Mouse (Mus musculus) limb, embryonic 13.5 days (tissue): Measurements from ENCODE around the gene Acacb. TPM values are rescaled to one million over a fixed set of nuclear protein-coding genes. Genes with fewer than 3 reads are reported as not detected.

Source experiments
- ATAC-seq: fragments of 200-750 bp; cut with Nextera tagmentation; 2 replicates; pipeline ENCODE4 v1.8.0; 2017; ENCODE audit warnings: low read depth, moderate number of reproducible peaks, moderate TSS enrichment; ENCODE audit not compliant: low FRiP score
- H3K27ac ChIP-seq: fragments of 300-500 bp; sonication (generic); 2 replicates; pipeline ENCODE4 v1.5.1; 2015; ENCODE audit warnings: inconsistent platforms, mild to moderate bottlenecking, moderate library complexity
- H3K27me3 ChIP-seq: fragments of 300-500 bp; sonication (generic); 2 replicates; pipeline ENCODE4 v1.6.1; 2015; ENCODE audit warnings: mild to moderate bottlenecking, inconsistent platforms
- H3K36me3 ChIP-seq: fragments of 300-500 bp; sonication (generic); 2 replicates; pipeline ENCODE4 v1.6.1; 2015; ENCODE audit warnings: inconsistent platforms, mild to moderate bottlenecking, moderate library complexity
- H3K4me1 ChIP-seq: fragments of 300-500 bp; sonication (generic); 2 replicates; pipeline ENCODE4 v1.6.1; 2015; ENCODE audit warnings: inconsistent platforms
- H3K4me2 ChIP-seq: fragments of 300-500 bp; sonication (generic); replicated peaks from 2 replicates; pipeline ENCODE4 v1.6.1; 2015; ENCODE audit warnings: inconsistent platforms, mild to moderate bottlenecking, moderate library complexity
- H3K4me3 ChIP-seq: fragments of 300-500 bp; sonication (generic); 2 replicates; pipeline ENCODE4 v1.5.1; 2015; ENCODE audit warnings: moderate library complexity, mild to moderate bottlenecking, inconsistent platforms
- H3K9ac ChIP-seq: fragments of 300-500 bp; sonication (generic); 2 replicates; pipeline ENCODE4 v1.6.1; 2015; ENCODE audit warnings: mild to moderate bottlenecking, inconsistent platforms
- H3K9me3 ChIP-seq: fragments of 300-500 bp; sonication (generic); 2 replicates; pipeline ENCODE4 v1.6.1; 2016; ENCODE audit warnings: inconsistent platforms
- WGBS: fragments of 180-500 bp; shearing (Covaris S2); methylation state at CpG from one replicate; pipeline ENCODE4 v1.1.7; 2015; 5-methylcytosine and 5-hydroxymethylcytosine counted together
- polyA plus RNA-seq: library from polyadenylated mRNA; unstranded; fragments of >200 nt; fragmentation: Nextera tagmentation; extraction: Ambion mirVana; gene quantifications from 2 replicates; pipeline ENCODE4 v1.2.1, GENCODE M21; 2015

The Acacb gene
- polyA plus RNA-seq, 1 experiment from 2014 or later, result 4.3 TPM

DNA sequence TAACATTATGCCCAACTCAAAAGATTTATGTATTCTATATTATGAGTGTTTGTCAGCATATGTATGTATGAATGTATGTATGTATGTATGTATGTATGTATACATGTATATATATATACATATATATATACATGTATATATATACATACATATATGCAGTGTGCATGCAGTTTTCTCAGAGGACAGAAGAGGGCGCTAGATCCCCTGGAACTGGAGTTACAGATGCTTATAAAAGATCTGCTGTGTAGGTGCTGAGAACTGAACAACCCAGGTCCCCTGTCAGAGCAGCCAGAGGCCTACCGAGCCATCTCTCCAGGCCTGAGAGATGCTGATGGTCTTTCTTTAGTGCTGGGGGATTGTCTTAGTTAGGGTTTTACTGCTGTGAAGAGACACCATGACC lies 40.8 kb downstream of the Acacb start:
- Histone ChIP-seq H3K27me3 (no peaks in the 10 kb centered on the region), H3K36me3 (no peaks in the 10 kb centered on the region), H3K9me3 (no peaks in the 10 kb centered on the region), H3K27ac (no peak overlapping the region), H3K4me1 (no peaks in the 10 kb centered on the region), H3K4me2 (no peak overlapping the region), H3K4me3 (no peak overlapping the region), H3K9ac (no peak overlapping the region)
- WGBS, result 62% methylated on average over 2 of the region's 2 CpGs
- ATAC-seq, result no peak

DNA sequence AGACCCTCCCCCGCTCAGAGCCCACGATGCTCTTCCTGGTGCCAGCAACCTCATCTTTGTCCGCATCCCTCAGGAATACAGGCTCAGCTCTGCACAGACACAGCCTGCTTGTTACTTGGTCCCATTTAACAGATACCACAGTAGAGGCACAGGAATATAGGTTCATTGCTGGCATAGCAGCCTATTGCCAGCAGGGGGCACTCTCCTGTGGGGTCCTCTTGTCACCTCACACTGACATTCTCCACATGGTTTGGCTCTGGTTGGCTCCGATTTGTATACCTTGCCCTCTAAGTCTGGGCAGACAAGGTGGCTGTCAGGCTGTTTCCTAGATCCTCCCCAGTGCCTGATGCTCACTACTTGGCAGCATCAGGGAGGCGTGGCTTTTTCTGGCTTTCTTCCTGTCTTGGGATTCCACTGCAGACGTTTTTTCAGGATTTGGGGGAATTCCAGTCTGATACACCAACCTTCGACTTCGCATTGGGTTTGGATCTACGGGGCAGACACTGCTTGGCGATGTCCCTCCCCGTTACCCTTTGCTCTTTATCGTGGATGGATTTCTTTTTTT lies 42.6 kb downstream of the Acacb start:
- H3K4me1 ChIP-seq, result no peaks in the 10 kb centered on the region
- H3K27ac ChIP-seq, result no peak overlapping the region
- no peaks in the 10 kb centered on the region for H3K27me3 ChIP-seq
- H3K4me3 ChIP-seq, result no peak overlapping the region
- no peak overlapping the region for H3K9ac ChIP-seq
- H3K36me3 ChIP-seq, result no peaks in the 10 kb centered on the region
- H3K9me3 ChIP-seq, result no peaks in the 10 kb centered on the region
- H3K4me2 ChIP-seq, result no peak overlapping the region
- 78% methylated on average over 12 of the region's 12 CpGs for WGBS
- ATAC-seq, result no peak

DNA sequence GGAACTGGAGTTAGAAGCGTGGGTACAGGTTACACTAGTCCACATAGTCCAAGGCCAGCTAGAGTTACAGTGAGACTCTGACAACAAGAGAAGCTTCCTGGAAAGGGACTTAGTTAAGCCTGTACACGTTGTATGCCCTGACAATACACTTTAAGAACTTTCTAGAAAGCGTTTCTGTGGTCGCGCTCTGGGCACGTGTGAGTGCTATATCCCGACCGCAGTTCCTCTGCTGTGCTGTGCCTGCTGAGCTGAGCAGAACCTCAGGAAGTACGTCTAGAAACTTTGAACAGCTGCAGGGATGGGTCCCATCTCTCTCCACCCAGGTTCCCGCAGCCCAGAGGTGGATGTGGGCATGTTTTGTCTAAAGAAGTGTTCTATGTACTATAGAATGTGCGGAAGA lies 47.8 kb downstream of the Acacb start:
- H3K27ac ChIP-seq, result no peak overlapping the region
- H3K4me3 ChIP-seq, result no peak overlapping the region
- ATAC-seq, result no peak
- H3K4me1 ChIP-seq, result peaks cover 6% of the 10 kb centered on the region
- no peak overlapping the region for H3K9ac ChIP-seq
- 87% methylated on average over 11 of the region's 11 CpGs for WGBS
- no peaks in the 10 kb centered on the region for H3K9me3 ChIP-seq
- H3K36me3 ChIP-seq, result no peaks in the 10 kb centered on the region
- no peak overlapping the region for H3K4me2 ChIP-seq
- H3K27me3 ChIP-seq, result no peaks in the 10 kb centered on the region

DNA sequence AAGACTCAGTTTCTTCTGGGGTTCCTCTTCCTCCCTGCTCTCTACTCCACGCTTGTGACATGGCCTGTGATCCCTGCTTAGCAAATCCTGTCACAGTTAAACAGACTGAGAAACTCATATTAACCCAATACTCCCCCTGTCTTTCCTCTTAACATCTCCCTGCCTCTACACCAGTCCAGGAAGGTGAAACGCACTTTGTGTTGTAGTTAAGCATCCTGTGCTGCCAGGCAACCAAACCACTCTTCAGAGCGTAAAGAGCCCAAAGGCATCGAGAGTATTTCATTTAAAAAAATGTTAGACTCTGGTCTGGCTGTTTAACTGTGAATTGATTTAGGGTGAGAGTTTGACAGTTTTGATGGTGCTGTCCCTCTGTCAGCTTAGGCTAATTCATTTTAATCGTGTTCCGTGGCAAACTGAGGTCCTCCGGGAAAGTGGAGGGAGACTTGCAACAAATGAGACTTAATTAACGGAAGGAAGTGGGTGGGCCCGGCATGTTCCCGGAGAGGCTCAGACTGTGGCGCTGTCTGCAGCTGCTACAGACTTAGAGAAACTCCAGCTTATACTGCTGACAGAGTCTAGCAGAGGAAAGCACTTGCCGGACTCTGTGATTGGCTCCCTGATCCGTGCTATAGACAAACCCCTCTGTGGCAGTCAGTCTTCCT lies 52.9 kb downstream of the Acacb start:
- Histone ChIP-seq H3K4me2 (peak overlapping the region; percentile 51), H3K36me3 (no peaks in the 10 kb centered on the region), H3K27me3 (no peaks in the 10 kb centered on the region), H3K9me3 (no peaks in the 10 kb centered on the region), H3K4me1 (peaks cover 14% of the 10 kb centered on the region), H3K27ac (no peak overlapping the region), H3K4me3 (0 out of 2 replicates have a peak overlapping the region, but pooled peaks have one; percentile 4), H3K9ac (no peak overlapping the region)
- ATAC-seq, result peak; percentile 48; the same call in 1 of the 2 replicates
- 6% methylated on average over 13 of the region's 13 CpGs for WGBS

DNA sequence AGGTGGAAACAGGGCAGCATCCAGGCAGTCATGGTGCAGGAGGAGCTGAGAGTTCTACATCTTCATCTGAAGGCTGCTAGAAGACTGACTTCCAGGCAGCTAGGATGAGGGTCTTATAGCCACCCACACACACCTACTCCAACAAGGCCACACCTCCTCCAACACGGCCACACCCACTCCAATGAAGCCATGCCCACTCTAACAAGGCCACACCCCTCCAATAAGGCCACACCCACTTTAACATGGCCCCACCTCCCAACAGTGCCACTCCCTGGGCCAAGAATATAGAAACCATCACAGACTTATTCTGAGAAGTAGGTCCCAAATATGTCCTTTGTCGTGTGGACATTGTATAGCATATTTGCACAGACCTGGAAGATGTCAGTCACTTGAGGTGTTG lies 59.8 kb downstream of the Acacb start:
- no peak for ATAC-seq
- Histone ChIP-seq H3K9me3 (no peaks in the 10 kb centered on the region), H3K27ac (no peak overlapping the region), H3K36me3 (no peaks in the 10 kb centered on the region; the same call in 1 of the 2 replicates), H3K4me1 (no peaks in the 10 kb centered on the region), H3K9ac (no peak overlapping the region), H3K4me3 (no peak overlapping the region), H3K4me2 (no peak overlapping the region), H3K27me3 (no peaks in the 10 kb centered on the region)
- 82% methylated on average over 2 of the region's 2 CpGs for WGBS

DNA sequence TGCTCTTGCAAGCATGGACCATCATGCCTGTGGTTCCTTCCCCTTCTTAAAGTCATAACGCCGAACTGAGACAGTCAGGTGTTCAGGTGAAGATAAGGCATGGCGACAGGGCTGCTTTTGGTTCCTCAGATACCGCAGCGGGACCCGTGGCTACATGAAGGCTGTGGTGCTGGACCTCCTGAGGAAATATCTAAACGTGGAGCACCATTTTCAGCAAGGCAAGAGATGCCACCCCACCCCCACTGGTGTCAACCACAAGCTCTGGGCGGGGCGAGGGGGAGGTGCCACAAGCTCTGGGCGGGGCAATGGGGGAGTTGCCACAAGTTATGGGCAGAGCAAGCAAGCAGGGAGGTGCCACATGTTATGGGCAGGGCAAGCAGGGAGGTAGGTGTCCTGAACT lies 66.8 kb downstream of the Acacb start:
- Histone ChIP-seq H3K9me3 (no peaks in the 10 kb centered on the region), H3K4me3 (no peak overlapping the region), H3K9ac (no peak overlapping the region), H3K27ac (no peak overlapping the region), H3K27me3 (no peaks in the 10 kb centered on the region), H3K4me2 (no peak overlapping the region), H3K4me1 (no peaks in the 10 kb centered on the region), H3K36me3 (no peaks in the 10 kb centered on the region; the same call in 1 of the 2 replicates)
- WGBS, result 77% methylated on average over 10 of the region's 10 CpGs
- ATAC-seq, result no peak

DNA sequence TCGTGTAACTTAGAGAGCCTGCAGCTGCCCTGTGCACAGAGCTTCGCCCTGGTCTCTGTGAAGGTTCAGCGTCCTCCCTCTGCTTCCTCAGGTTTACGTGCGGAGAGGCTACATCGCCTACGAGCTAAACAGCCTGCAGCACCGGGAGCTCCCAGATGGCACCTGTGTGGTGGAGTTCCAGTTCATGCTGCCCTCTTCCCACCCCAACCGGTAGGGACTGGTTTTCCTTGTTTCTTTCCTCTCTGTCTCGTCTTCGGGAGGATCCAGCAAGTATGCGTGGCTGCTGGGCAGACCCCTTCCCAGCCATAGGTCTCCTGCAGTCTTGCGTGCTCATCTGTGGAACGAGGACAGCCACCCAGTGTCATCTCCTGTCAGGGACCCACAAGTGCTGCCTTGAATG lies 72.4 kb downstream of the Acacb start:
- Histone ChIP-seq H3K27me3 (no peaks in the 10 kb centered on the region), H3K4me2 (no peak overlapping the region), H3K36me3 (peaks cover 2% of the 10 kb centered on the region; the same call in 1 of the 2 replicates), H3K4me1 (no peaks in the 10 kb centered on the region), H3K9me3 (no peaks in the 10 kb centered on the region), H3K27ac (no peak overlapping the region), H3K4me3 (no peak overlapping the region), H3K9ac (no peak overlapping the region)
- no peak for ATAC-seq
- 69% methylated on average over 14 of the region's 14 CpGs for WGBS

DNA sequence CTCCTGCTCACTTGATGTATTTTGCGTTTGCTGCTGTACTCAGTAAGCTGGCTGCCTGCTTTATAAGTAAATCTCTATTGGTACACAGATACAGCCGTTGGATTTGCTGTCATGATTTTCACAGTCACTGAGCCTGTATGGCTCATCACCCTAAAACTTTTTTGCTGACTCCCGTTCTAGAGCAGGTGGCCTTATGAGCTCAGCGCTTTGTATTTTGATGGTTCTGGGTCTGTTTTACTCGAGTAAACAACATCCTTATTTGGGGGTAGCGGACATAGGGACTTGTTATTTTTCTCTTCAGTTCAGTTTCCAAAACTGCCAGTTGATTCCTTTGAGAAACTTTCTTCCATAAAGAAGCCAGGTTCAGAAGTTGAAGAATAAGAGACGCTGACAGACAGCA lies 79.7 kb downstream of the Acacb start:
- Histone ChIP-seq H3K9ac (no peak overlapping the region), H3K4me3 (no peak overlapping the region), H3K27ac (no peak overlapping the region), H3K36me3 (peaks cover 21% of the 10 kb centered on the region), H3K9me3 (peaks cover 12% of the 10 kb centered on the region), H3K4me2 (no peak overlapping the region), H3K4me1 (no peaks in the 10 kb centered on the region), H3K27me3 (no peaks in the 10 kb centered on the region)
- ATAC-seq, result no peak
- WGBS, result 94% methylated on average over 7 of the region's 7 CpGs

DNA sequence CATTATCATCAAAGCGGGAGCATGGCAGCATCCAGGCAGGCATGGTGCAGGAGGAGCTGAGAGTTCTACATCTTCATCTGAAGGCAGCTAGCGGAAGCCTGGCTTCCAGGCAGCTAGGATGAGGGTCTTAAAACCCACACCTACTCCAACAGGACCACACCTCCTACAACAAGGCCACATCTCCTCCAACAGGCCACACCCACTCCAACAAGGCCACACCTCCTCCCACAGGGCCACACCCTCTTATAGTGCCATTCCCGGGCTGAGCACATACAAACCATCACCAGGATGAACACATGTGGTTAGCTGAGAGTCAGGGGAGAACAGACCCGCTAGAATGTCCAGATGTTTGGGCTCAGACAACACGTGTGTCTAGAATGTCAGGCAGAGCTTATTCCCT lies 82.6 kb downstream of the Acacb start:
- peaks cover 12% of the 10 kb centered on the region for H3K9me3 ChIP-seq
- H3K27me3 ChIP-seq, result no peaks in the 10 kb centered on the region
- H3K4me2 ChIP-seq, result no peak overlapping the region
- H3K9ac ChIP-seq, result no peak overlapping the region
- 72% methylated on average over 5 of the region's 5 CpGs for WGBS
- H3K4me1 ChIP-seq, result no peaks in the 10 kb centered on the region
- H3K4me3 ChIP-seq, result no peak overlapping the region
- peaks cover 18% of the 10 kb centered on the region for H3K36me3 ChIP-seq
- no peak overlapping the region for H3K27ac ChIP-seq
- no peak for ATAC-seq

DNA sequence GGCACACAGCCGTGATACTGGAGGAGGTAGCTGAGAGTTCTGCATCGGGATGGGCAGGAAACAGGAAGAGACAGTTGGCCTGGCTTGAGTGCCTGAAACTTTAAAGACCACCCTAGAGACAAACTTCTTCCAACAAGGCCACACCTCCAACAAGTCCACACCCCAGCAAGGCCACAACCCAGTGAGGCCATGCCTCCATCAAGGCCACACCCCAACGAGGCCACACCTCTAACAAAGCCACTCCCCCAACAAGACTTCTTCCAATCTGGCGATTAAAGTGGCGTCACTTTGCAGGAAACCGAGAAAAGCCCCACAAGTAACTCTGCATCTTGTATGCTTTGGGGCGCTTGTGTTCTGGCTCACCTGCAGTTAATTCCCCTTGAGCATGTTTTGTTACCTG lies 92.6 kb downstream of the Acacb start:
- WGBS, result 27% methylated on average over 7 of the region's 7 CpGs
- ATAC-seq, result no peak

DNA sequence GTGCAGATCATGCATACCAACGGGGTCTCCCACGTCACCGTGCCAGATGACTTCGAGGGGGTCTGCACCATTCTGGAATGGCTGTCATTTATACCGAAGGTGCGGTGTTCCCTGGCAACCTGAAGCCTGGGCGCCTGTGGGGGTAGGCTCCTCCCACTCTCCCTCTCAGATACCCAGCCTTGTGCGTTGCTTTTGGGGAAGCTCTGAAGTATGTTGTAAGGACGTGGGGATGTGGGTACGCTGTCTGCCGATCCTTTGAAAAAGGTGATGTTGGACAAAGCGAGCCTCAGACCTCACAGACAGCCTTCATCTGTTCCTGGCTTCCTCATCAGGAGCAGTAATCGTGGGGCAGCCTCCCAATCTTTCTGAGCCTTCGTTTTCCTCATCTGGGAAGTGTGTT lies 93.4 kb downstream of the Acacb start:
- WGBS, result 42% methylated on average over 14 of the region's 14 CpGs
- Histone ChIP-seq H3K27ac (no peak overlapping the region), H3K4me3 (no peak overlapping the region), H3K27me3 (0 out of 2 replicates have a peak, but pooled peaks cover 3% of the 10 kb centered on the region), H3K9me3 (no peaks in the 10 kb centered on the region), H3K9ac (no peak overlapping the region), H3K4me2 (no peak overlapping the region), H3K36me3 (no peaks in the 10 kb centered on the region), H3K4me1 (no peaks in the 10 kb centered on the region)
- ATAC-seq, result no peak

More for the DNA sequence above, 92.6 kb downstream of the Acacb start:
- no peaks in the 10 kb centered on the region for H3K9me3 ChIP-seq
- no peak overlapping the region for H3K4me2 ChIP-seq
- H3K4me3 ChIP-seq, result no peak overlapping the region
- no peaks in the 10 kb centered on the region for H3K36me3 ChIP-seq
- no peak overlapping the region for H3K27ac ChIP-seq
- no peaks in the 10 kb centered on the region for H3K4me1 ChIP-seq
- H3K9ac ChIP-seq, result no peak overlapping the region
- H3K27me3 ChIP-seq, result 0 out of 2 replicates have a peak, but pooled peaks cover 3% of the 10 kb centered on the region

DNA sequence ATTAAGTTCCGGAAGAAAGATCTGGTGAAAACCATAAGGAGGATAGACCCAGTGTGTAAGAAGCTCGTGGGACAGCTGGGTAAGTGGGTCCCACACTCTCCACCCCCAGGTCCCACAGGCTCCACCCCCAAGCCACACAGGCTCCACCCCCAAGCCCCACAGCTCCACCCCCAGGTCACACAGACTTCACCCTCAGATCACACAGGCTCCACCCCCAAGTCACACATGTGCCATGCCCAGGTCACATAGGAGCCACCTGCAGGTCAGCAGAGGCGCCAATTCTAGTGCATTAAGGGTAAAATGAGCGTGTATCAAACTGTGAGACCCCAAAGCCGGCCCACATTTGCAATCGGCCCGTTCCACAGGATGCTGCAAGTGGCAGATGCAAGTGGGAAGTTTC lies 100.1 kb downstream of the Acacb start:
- peaks cover 7% of the 10 kb centered on the region for H3K4me1 ChIP-seq
- no peak overlapping the region for H3K4me3 ChIP-seq
- H3K36me3 ChIP-seq, result no peaks in the 10 kb centered on the region
- H3K27me3 ChIP-seq, result no peaks in the 10 kb centered on the region
- ATAC-seq, result no peak
- 77% methylated on average over 7 of the region's 7 CpGs for WGBS
- no peak overlapping the region for H3K9ac ChIP-seq
- H3K27ac ChIP-seq, result no peak overlapping the region
- no peak overlapping the region for H3K4me2 ChIP-seq
- no peaks in the 10 kb centered on the region for H3K9me3 ChIP-seq

DNA sequence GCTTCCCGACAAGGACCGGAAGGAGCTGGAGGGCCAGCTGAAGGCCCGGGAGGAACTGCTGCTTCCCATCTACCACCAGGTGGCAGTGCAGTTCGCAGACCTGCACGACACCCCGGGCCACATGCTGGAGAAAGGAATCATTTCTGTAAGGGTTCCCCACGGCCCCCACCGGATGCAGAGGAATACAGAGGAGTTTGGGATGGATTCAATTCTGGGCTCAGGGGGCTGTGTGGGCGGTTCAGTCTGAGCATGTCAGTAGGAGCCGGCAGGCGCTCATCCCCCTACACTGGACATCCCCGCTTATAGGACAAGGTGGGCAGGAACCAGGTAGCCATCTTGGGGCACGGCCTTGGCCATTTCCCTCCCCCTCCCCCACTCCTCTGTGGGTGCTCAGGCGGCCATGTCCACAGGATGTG lies 101.8 kb downstream of the Acacb start:
- WGBS, result 12% methylated on average over 14 of the region's 14 CpGs
- H3K4me3 ChIP-seq, result 0 out of 2 replicates have a peak overlapping the region, but pooled peaks have one; percentile 5
- peak; percentile 77 for ATAC-seq

More for the DNA sequence above, 101.8 kb downstream of the Acacb start:
- Histone ChIP-seq H3K36me3 (no peaks in the 10 kb centered on the region), H3K4me1 (peaks cover 7% of the 10 kb centered on the region), H3K27me3 (no peaks in the 10 kb centered on the region), H3K27ac (no peak overlapping the region), H3K4me2 (peak overlapping the region; percentile 53), H3K9me3 (no peaks in the 10 kb centered on the region), H3K9ac (0 out of 2 replicates have a peak overlapping the region, but pooled peaks have one; percentile 19)
